Mouse (Mus musculus) embryonic fibroblast, embryonic 13.5 days (primary cell): ENCODE data around the gene Cage1.

ENCODE experiments used
- CTCF ChIP-seq: IDR thresholded peaks from 2 replicates; pipeline ENCODE4 v1.5.1; 2011; ENCODE audit warnings: mild to moderate bottlenecking, control low read depth, low read length, moderate library complexity, borderline replicate concordance; ENCODE audit not compliant: insufficient read depth
- POLR2A ChIP-seq: IDR thresholded peaks from 2 replicates; pipeline ENCODE4 v1.6.1; 2011; ENCODE audit warnings: low read depth, mild to moderate bottlenecking, control low read depth, low read length, moderate library complexity

GRCm38 (mm10) chr13:37986166-37986565 is 50.7 kb downstream of the Cage1 start:
- TF ChIP-seq CTCF: no peak
- no peak for TF ChIP-seq POLR2A
